Mouse (Mus musculus): ENCODE measurements around the gene Sulf2. TPM values are rescaled to one million over a fixed set of nuclear protein-coding genes. Genes with fewer than 3 reads are reported as not detected.

Gene Sulf2
- polyA plus RNA-seq, 1 experiment = 14.2 TPM

- Histone ChIP-seq H3K27me3 (ENCODE audit: control insufficient read depth, insufficient read depth, low read length) (no peaks in the 10 kb centered on the region), H3K36me3 (ENCODE audit: control insufficient read depth, insufficient read depth, low read length) (peaks cover 5% of the 10 kb centered on the region), H3K27ac (ENCODE audit: control insufficient read depth, insufficient read depth, low read depth, low read length) (no peak overlapping the region), H3K4me3 (ENCODE audit: control insufficient read depth, low read depth, low read length) (no peak overlapping the region), H3K4me1 (ENCODE audit: control insufficient read depth, insufficient read depth, low read length) (no peaks in the 10 kb centered on the region)
- TF ChIP-seq POLR2A (IDR thresholded peaks at IDR 0.05; ENCODE audit: control insufficient read depth, low read depth, low read length) = no peak
- TF ChIP-seq CTCF (IDR thresholded peaks at IDR 0.05; ENCODE audit: control insufficient read depth, insufficient read depth, insufficient replicate concordance, low read depth, low read length) = peak; percentile 56; the same call in 1 of the 2 replicates
Observed at GRCm38 (mm10) chr2:166059684-166060423, 95.6 kb downstream of the Sulf2 start.

- Histone ChIP-seq H3K27ac (ENCODE audit: control insufficient read depth, insufficient read depth, low read depth, low read length) (no peak overlapping the region), H3K4me1 (ENCODE audit: control insufficient read depth, insufficient read depth, low read length) (no peaks in the 10 kb centered on the region), H3K36me3 (ENCODE audit: control insufficient read depth, insufficient read depth, low read length) (peaks cover 2% of the 10 kb centered on the region), H3K27me3 (ENCODE audit: control insufficient read depth, insufficient read depth, low read length) (no peaks in the 10 kb centered on the region), H3K4me3 (ENCODE audit: control insufficient read depth, low read depth, low read length) (no peak overlapping the region)
- no peak for TF ChIP-seq CTCF (IDR thresholded peaks at IDR 0.05; ENCODE audit: control insufficient read depth, insufficient read depth, insufficient replicate concordance, low read depth, low read length)
- no peak for TF ChIP-seq POLR2A (IDR thresholded peaks at IDR 0.05; ENCODE audit: control insufficient read depth, low read depth, low read length)
Observed at GRCm38 (mm10) chr2:166054002-166054539, 101.4 kb downstream of the Sulf2 start.

GRCm38 (mm10) chr2:166051966-166052365, 103.5 kb downstream of the Sulf2 start:
- no peak overlapping the region for H3K4me3 ChIP-seq (ENCODE audit: control insufficient read depth, low read depth, low read length)
- no peak overlapping the region for H3K27ac ChIP-seq (ENCODE audit: control insufficient read depth, insufficient read depth, low read depth, low read length)
- TF ChIP-seq POLR2A (IDR thresholded peaks at IDR 0.05; ENCODE audit: control insufficient read depth, low read depth, low read length) (no peak), CTCF (IDR thresholded peaks at IDR 0.05; ENCODE audit: control insufficient read depth, insufficient read depth, insufficient replicate concordance, low read depth, low read length) (no peak)
- H3K36me3 ChIP-seq (ENCODE audit: control insufficient read depth, insufficient read depth, low read length) = peaks cover 3% of the 10 kb centered on the region
- no peaks in the 10 kb centered on the region for H3K27me3 ChIP-seq (ENCODE audit: control insufficient read depth, insufficient read depth, low read length)
- H3K4me1 ChIP-seq (ENCODE audit: control insufficient read depth, insufficient read depth, low read length) = no peaks in the 10 kb centered on the region

- TF ChIP-seq POLR2A (IDR thresholded peaks at IDR 0.05; ENCODE audit: control insufficient read depth, low read depth, low read length) (no peak), CTCF (IDR thresholded peaks at IDR 0.05; ENCODE audit: control insufficient read depth, insufficient read depth, insufficient replicate concordance, low read depth, low read length) (no peak)
- Histone ChIP-seq H3K36me3 (ENCODE audit: control insufficient read depth, insufficient read depth, low read length) (peaks cover 3% of the 10 kb centered on the region), H3K4me3 (ENCODE audit: control insufficient read depth, low read depth, low read length) (no peak overlapping the region)
Observed at GRCm38 (mm10) chr2:166051421-166051820, 104.0 kb downstream of the Sulf2 start.

GRCm38 (mm10) chr2:166048852-166049251, 106.6 kb downstream of the Sulf2 start:
- no peak overlapping the region for H3K4me3 ChIP-seq (ENCODE audit: control insufficient read depth, low read depth, low read length)
- H3K4me1 ChIP-seq (ENCODE audit: control insufficient read depth, insufficient read depth, low read length) = no peaks in the 10 kb centered on the region
- TF ChIP-seq CTCF (IDR thresholded peaks at IDR 0.05; ENCODE audit: control insufficient read depth, insufficient read depth, insufficient replicate concordance, low read depth, low read length) = no peak
- no peak for TF ChIP-seq POLR2A (IDR thresholded peaks at IDR 0.05; ENCODE audit: control insufficient read depth, low read depth, low read length)
- peaks cover 3% of the 10 kb centered on the region for H3K36me3 ChIP-seq (ENCODE audit: control insufficient read depth, insufficient read depth, low read length)
- H3K27ac ChIP-seq (ENCODE audit: control insufficient read depth, insufficient read depth, low read depth, low read length) = no peak overlapping the region
- H3K27me3 ChIP-seq (ENCODE audit: control insufficient read depth, insufficient read depth, low read length) = no peaks in the 10 kb centered on the region

More at GRCm38 (mm10) chr2:166051421-166051820, 104.0 kb downstream of the Sulf2 start:
- Histone ChIP-seq H3K27me3 (ENCODE audit: control insufficient read depth, insufficient read depth, low read length) (no peaks in the 10 kb centered on the region), H3K27ac (ENCODE audit: control insufficient read depth, insufficient read depth, low read depth, low read length) (no peak overlapping the region), H3K4me1 (ENCODE audit: control insufficient read depth, insufficient read depth, low read length) (no peaks in the 10 kb centered on the region)

- no peaks in the 10 kb centered on the region for H3K4me1 ChIP-seq (ENCODE audit: control insufficient read depth, insufficient read depth, low read length)
- no peak overlapping the region for H3K27ac ChIP-seq (ENCODE audit: control insufficient read depth, insufficient read depth, low read depth, low read length)
- TF ChIP-seq CTCF (IDR thresholded peaks at IDR 0.05; ENCODE audit: control insufficient read depth, insufficient read depth, insufficient replicate concordance, low read depth, low read length) (no peak), POLR2A (IDR thresholded peaks at IDR 0.05; ENCODE audit: control insufficient read depth, low read depth, low read length) (no peak)
- H3K4me3 ChIP-seq (ENCODE audit: control insufficient read depth, low read depth, low read length) = no peak overlapping the region
- no peaks in the 10 kb centered on the region for H3K27me3 ChIP-seq (ENCODE audit: control insufficient read depth, insufficient read depth, low read length)
- peaks cover 3% of the 10 kb centered on the region for H3K36me3 ChIP-seq (ENCODE audit: control insufficient read depth, insufficient read depth, low read length)
Observed at GRCm38 (mm10) chr2:166047931-166048330, 107.5 kb downstream of the Sulf2 start.

GRCm38 (mm10) chr2:166045549-166046501, 109.6 kb downstream of the Sulf2 start:
- H3K27ac ChIP-seq (ENCODE audit: control insufficient read depth, insufficient read depth, low read depth, low read length) = no peak overlapping the region

More at GRCm38 (mm10) chr2:166045549-166046501, 109.6 kb downstream of the Sulf2 start:
- Histone ChIP-seq H3K4me3 (ENCODE audit: control insufficient read depth, low read depth, low read length) (no peak overlapping the region), H3K27me3 (ENCODE audit: control insufficient read depth, insufficient read depth, low read length) (no peaks in the 10 kb centered on the region), H3K4me1 (ENCODE audit: control insufficient read depth, insufficient read depth, low read length) (no peaks in the 10 kb centered on the region), H3K36me3 (ENCODE audit: control insufficient read depth, insufficient read depth, low read length) (peaks cover 2% of the 10 kb centered on the region)
- TF ChIP-seq POLR2A (IDR thresholded peaks at IDR 0.05; ENCODE audit: control insufficient read depth, low read depth, low read length) = no peak
- TF ChIP-seq CTCF (IDR thresholded peaks at IDR 0.05; ENCODE audit: control insufficient read depth, insufficient read depth, insufficient replicate concordance, low read depth, low read length) = peak; percentile 28; the same call in 1 of the 2 replicates
